Mouse (Mus musculus) small intestine, adult 2 months (tissue): ENCODE data around the gene Hephl1.

Source experiments
- CTCF ChIP-seq: fragments of 200-500 bp; IDR thresholded peaks from 2 replicates; pipeline ENCODE4 v1.5.1; 2012; ENCODE audit warnings: low read depth, mild to moderate bottlenecking, control low read depth, inconsistent platforms, low read length, moderate library complexity, mixed read lengths; ENCODE audit not compliant: insufficient replicate concordance, insufficient read length; ENCODE audit errors: extremely low read depth
- POLR2A ChIP-seq: fragments of 200-500 bp; IDR thresholded peaks from 2 replicates; pipeline ENCODE4 v1.6.1; 2012; ENCODE audit warnings: low read depth, mild to moderate bottlenecking, control low read depth, inconsistent platforms, low read length, moderate library complexity

- no peak for TF ChIP-seq CTCF
- TF ChIP-seq POLR2A, result no peak
Observed at GRCm38 (mm10) chr9:15149246-15149926, 37.5 kb upstream of the Hephl1 start.
